Mouse (Mus musculus) limb, embryonic 13.5 days (tissue): ENCODE measurements around the gene Arhgef25. TPM values are rescaled to one million over a fixed set of nuclear protein-coding genes. Genes with fewer than 3 reads are reported as not detected.

Experiments used
- ATAC-seq: fragments of 200-750 bp; cut with Nextera tagmentation; 2 replicates; pipeline ENCODE4 v1.8.0; 2017; ENCODE audit warnings: low read depth, moderate number of reproducible peaks, moderate TSS enrichment; ENCODE audit not compliant: low FRiP score
- H3K27ac ChIP-seq: fragments of 300-500 bp; sonication (generic); 2 replicates; pipeline ENCODE4 v1.5.1; 2015; ENCODE audit warnings: inconsistent platforms, mild to moderate bottlenecking, moderate library complexity
- H3K27me3 ChIP-seq: fragments of 300-500 bp; sonication (generic); 2 replicates; pipeline ENCODE4 v1.6.1; 2015; ENCODE audit warnings: mild to moderate bottlenecking, inconsistent platforms
- H3K36me3 ChIP-seq: fragments of 300-500 bp; sonication (generic); 2 replicates; pipeline ENCODE4 v1.6.1; 2015; ENCODE audit warnings: inconsistent platforms, mild to moderate bottlenecking, moderate library complexity
- H3K4me1 ChIP-seq: fragments of 300-500 bp; sonication (generic); 2 replicates; pipeline ENCODE4 v1.6.1; 2015; ENCODE audit warnings: inconsistent platforms
- H3K4me2 ChIP-seq: fragments of 300-500 bp; sonication (generic); replicated peaks from 2 replicates; pipeline ENCODE4 v1.6.1; 2015; ENCODE audit warnings: inconsistent platforms, mild to moderate bottlenecking, moderate library complexity
- H3K4me3 ChIP-seq: fragments of 300-500 bp; sonication (generic); 2 replicates; pipeline ENCODE4 v1.5.1; 2015; ENCODE audit warnings: moderate library complexity, mild to moderate bottlenecking, inconsistent platforms
- H3K9ac ChIP-seq: fragments of 300-500 bp; sonication (generic); 2 replicates; pipeline ENCODE4 v1.6.1; 2015; ENCODE audit warnings: mild to moderate bottlenecking, inconsistent platforms
- H3K9me3 ChIP-seq: fragments of 300-500 bp; sonication (generic); 2 replicates; pipeline ENCODE4 v1.6.1; 2016; ENCODE audit warnings: inconsistent platforms
- WGBS: fragments of 180-500 bp; shearing (Covaris S2); methylation state at CpG from one replicate; pipeline ENCODE4 v1.1.7; 2015; 5-methylcytosine and 5-hydroxymethylcytosine counted together
- polyA plus RNA-seq: library from polyadenylated mRNA; unstranded; fragments of >200 nt; fragmentation: Nextera tagmentation; extraction: Ambion mirVana; gene quantifications from 2 replicates; pipeline ENCODE4 v1.2.1, GENCODE M21; 2015

The Arhgef25 gene
- polyA plus RNA-seq, 1 experiment from 2014 or later = 111 TPM

DNA sequence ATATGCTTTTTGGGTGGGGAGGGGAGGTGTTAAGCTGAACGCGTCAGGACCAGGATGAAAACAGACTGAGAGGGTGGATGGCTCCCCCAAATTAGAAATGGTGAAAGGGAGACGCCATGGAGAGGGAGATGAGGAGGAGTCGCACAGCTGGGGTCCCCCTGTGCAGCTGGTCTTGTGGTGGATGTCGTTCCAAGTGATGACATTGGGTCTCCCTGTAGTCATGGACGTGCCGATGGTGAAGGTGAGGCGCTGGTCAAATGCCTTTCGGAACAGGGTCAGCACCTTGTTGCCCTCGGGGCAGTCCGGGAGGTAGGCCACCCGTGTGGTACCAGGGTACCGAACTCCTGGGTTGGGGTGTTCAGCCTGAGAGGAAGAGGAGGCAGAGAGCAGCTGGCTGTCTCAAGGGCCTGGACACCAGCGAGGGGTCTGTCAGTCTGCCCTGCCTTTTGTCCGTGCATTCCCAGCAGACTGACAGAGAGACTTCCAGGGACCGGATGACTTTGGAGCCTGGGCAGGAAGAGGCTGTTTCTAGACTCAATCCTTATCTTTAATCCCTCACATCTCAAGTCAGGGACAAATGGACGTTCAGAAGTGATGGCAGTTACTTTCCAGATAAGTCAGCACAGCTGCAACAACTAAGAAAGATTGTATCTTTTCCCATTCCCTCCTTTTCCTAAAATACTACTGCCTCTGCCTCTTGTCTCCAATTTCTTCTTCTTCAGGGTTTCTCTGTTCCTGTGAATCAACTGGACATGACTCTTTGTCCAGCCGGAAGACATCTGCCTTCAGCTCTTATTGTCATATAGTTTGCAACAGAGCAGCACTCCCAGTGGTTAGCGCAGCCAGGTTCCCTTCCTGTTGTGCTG lies 1.5 kb upstream of the Arhgef25 start:
- Histone ChIP-seq H3K27me3 (no peaks in the 10 kb centered on the region), H3K4me3 (no peak overlapping the region; the same call in 1 of the 2 replicates), H3K9me3 (no peaks in the 10 kb centered on the region), H3K4me1 (peaks cover 52% of the 10 kb centered on the region), H3K36me3 (peaks cover 37% of the 10 kb centered on the region), H3K4me2 (no peak overlapping the region), H3K9ac (no peak overlapping the region), H3K27ac (peak overlapping the region; percentile 95; the same call in 1 of the 2 replicates)
- 82% methylated on average over 19 of the region's 19 CpGs for WGBS
- no peak for ATAC-seq

DNA sequence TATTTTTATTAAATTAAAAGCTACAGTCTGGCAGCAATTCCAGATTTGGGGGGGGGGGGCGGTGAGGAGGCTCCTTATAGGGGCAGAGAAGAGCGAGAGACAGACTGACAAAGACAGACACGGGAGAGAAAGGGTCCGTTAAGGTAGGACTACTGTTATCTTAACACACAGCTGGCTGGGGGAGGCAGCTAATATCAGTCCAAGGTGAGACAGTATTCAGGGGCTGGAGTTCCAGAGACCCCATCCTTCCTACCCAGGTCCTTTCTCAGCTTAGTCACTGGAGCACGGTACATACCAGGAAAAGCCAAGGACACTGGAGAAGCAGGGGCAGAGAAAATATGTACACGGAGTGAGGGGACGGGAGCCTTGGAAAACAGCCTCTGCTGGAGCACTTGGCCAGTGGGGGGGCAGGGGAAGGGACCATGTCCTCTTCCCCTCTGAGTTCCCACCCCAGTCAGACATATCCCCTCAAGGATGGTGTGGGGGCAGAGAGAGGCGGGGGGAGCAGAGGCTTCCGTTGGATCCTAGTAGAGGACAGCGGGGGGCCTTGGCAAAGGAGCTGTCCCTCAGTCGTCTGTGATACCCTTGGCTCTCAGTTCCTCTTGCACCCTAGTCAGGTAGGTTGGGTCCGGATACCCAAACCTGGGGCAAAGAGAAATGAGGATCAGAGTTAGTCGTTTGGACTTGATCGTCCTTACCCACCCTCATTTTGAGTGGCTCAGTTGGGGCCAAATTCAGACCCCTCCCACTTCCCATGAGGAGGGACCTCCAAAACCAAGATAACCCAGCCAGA lies 711 bp upstream of the Arhgef25 start:
- Histone ChIP-seq H3K27ac (peak overlapping the region; percentile 95), H3K27me3 (0 out of 2 replicates have a peak, but pooled peaks cover 2% of the 10 kb centered on the region), H3K4me1 (peaks cover 49% of the 10 kb centered on the region), H3K36me3 (peaks cover 45% of the 10 kb centered on the region), H3K9me3 (no peaks in the 10 kb centered on the region), H3K4me3 (peak overlapping the region; percentile 71), H3K4me2 (peak overlapping the region; percentile 96), H3K9ac (peak overlapping the region; percentile 90)
- 41% methylated on average over 14 of the region's 14 CpGs for WGBS
- ATAC-seq = no peak

DNA sequence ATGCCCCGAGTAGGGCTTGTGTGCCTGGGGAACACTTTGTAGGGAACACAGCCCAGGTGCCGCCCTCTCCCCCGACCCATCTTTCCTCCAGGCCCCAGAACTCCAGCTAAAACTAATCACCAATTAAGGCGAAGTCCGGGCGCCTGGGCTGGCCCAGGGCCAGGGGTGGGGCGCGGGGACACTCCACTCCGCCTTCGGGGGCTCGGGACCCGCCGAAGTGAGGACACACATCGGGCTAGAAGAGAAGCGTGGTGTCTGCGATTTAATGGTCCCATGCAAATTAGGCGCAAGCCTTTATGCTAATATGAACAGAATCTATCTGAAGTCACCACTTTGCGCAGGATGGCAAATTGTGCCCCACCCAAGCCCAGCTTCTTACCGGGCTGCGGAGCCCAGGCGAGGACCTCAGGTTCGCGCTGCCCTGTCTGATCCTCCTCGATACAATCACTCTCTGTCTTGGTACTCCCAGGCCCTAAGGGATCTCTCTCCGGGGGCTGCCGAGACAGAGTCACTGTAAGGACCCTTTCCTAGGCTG lies 700 bp downstream of the Arhgef25 start:
- no peak for ATAC-seq
- Histone ChIP-seq H3K4me1 (peaks cover 47% of the 10 kb centered on the region), H3K36me3 (peaks cover 60% of the 10 kb centered on the region)

GRCm38 (mm10) chr10:127188465-127189115 lies 1.3 kb downstream of the Arhgef25 start:
- Histone ChIP-seq H3K4me3 (peak overlapping the region; percentile 71), H3K36me3 (peaks cover 65% of the 10 kb centered on the region), H3K27ac (peak overlapping the region; percentile 95), H3K9ac (peak overlapping the region; percentile 90), H3K9me3 (no peaks in the 10 kb centered on the region), H3K27me3 (0 out of 2 replicates have a peak, but pooled peaks cover 6% of the 10 kb centered on the region), H3K4me2 (peak overlapping the region; percentile 96), H3K4me1 (peaks cover 51% of the 10 kb centered on the region)
- under 1% methylated on average over 43 of the region's 46 CpGs for WGBS
- peak; percentile 86 for ATAC-seq

More for the DNA sequence above, 700 bp downstream of the Arhgef25 start:
- H3K9me3 ChIP-seq = no peaks in the 10 kb centered on the region
- peak overlapping the region; percentile 95 for H3K27ac ChIP-seq
- H3K27me3 ChIP-seq = 0 out of 2 replicates have a peak, but pooled peaks cover 6% of the 10 kb centered on the region
- H3K4me3 ChIP-seq = peak overlapping the region; percentile 71
- under 1% methylated on average over 26 of the region's 26 CpGs for WGBS
- H3K4me2 ChIP-seq = peak overlapping the region; percentile 96
- H3K9ac ChIP-seq = peak overlapping the region; percentile 90

GRCm38 (mm10) chr10:127188079-127188453 lies 1.8 kb downstream of the Arhgef25 start:
- H3K9me3 ChIP-seq = no peaks in the 10 kb centered on the region
- 0 out of 2 replicates have a peak, but pooled peaks cover 9% of the 10 kb centered on the region for H3K27me3 ChIP-seq
- WGBS = 1% methylated on average over 17 of the region's 21 CpGs
- no peak for ATAC-seq
- H3K27ac ChIP-seq = peak overlapping the region; percentile 95
- H3K9ac ChIP-seq = peak overlapping the region; percentile 90
- H3K4me1 ChIP-seq = peaks cover 47% of the 10 kb centered on the region
- H3K36me3 ChIP-seq = peaks cover 65% of the 10 kb centered on the region
- peak overlapping the region; percentile 96 for H3K4me2 ChIP-seq
- H3K4me3 ChIP-seq = peak overlapping the region; percentile 71

DNA sequence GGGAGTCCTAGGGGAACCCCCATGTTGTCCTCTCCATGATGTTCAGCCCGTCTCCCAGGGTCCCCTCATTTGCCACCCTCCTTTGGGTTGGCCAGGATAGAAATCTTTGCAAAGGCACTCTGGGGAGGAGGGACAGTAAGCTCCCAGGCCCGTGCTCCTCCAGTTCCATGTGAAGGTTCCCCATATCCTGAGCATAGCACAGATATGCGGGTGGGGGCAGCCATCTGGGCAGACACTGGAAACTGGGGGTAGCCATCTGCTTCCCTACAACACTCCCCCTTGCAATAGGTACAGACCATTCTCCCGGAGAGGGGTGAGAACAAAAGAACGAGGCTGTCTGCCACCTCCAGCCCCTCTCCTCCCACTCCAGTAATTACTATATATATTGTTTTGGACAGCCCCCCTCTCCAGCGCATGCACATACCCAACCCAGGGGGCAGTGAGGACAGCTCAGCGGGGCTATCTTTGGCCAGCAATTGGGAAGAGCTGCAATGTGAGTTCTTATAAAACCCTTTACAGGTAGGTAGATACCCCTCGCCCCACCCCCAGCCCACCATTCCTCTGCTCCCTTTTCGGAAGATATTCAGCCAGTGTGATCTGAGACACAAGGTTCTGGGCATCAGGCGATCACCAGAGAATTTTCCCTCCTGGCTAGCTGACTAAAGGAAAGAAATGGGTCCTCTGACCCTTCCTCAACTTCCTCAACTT lies 2.4 kb downstream of the Arhgef25 start:
- WGBS = 40% methylated on average over 10 of the region's 10 CpGs
- peaks cover 65% of the 10 kb centered on the region for H3K36me3 ChIP-seq
- peak overlapping the region; percentile 71 for H3K4me3 ChIP-seq
- no peak for ATAC-seq
- no peaks in the 10 kb centered on the region for H3K9me3 ChIP-seq
- H3K4me1 ChIP-seq = peaks cover 43% of the 10 kb centered on the region
- peaks cover 10% of the 10 kb centered on the region; the same call in 1 of the 2 replicates for H3K27me3 ChIP-seq
- peak overlapping the region; percentile 90 for H3K9ac ChIP-seq
- peak overlapping the region; percentile 96 for H3K4me2 ChIP-seq
- H3K27ac ChIP-seq = peak overlapping the region; percentile 95; the same call in 1 of the 2 replicates

DNA sequence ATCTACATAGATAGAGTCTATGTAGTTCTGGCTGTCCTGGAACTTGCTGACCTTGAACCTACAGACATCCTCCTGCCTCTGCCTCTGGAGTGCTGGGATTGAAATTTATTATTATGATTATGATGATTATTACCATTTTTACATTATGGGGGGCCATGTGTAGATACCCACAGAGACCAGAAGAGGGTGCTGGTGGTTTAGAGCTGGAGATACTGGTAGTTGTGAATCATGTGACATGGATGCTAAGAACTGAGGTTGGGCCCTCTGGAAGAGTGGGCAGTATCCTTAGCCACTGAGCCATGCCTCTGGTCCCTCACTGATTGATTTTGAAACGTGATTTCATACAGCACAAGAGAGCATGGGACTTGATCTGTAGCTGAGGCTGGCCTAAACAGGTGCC lies 3.4 kb downstream of the Arhgef25 start:
- Histone ChIP-seq H3K27ac (no peak overlapping the region), H3K4me3 (no peak overlapping the region), H3K9me3 (no peaks in the 10 kb centered on the region), H3K27me3 (peaks cover 21% of the 10 kb centered on the region), H3K36me3 (peaks cover 66% of the 10 kb centered on the region), H3K4me2 (no peak overlapping the region), H3K9ac (no peak overlapping the region), H3K4me1 (peaks cover 40% of the 10 kb centered on the region)
- 92% methylated on average over 1 of the region's 1 CpGs for WGBS
- no peak for ATAC-seq

GRCm38 (mm10) chr10:127185506-127185905 lies 4.4 kb downstream of the Arhgef25 start:
- no peak for ATAC-seq
- Histone ChIP-seq H3K9ac (no peak overlapping the region), H3K36me3 (peaks cover 56% of the 10 kb centered on the region), H3K4me1 (peaks cover 31% of the 10 kb centered on the region), H3K27ac (no peak overlapping the region), H3K4me3 (no peak overlapping the region), H3K9me3 (no peaks in the 10 kb centered on the region), H3K27me3 (peaks cover 30% of the 10 kb centered on the region), H3K4me2 (no peak overlapping the region)
- WGBS = 85% methylated on average over 15 of the region's 15 CpGs

- Histone ChIP-seq H3K27ac (no peak overlapping the region), H3K36me3 (peaks cover 56% of the 10 kb centered on the region)
- 69% methylated on average over 9 of the region's 9 CpGs for WGBS
These were observed 4.8 kb downstream of the Arhgef25 start for GRCm38 (mm10) chr10:127185101-127185500.

GRCm38 (mm10) chr10:127183759-127184158 lies 6.1 kb downstream of the Arhgef25 start:
- no peak for ATAC-seq
- H3K9me3 ChIP-seq = no peaks in the 10 kb centered on the region
- 13% methylated on average over 20 of the region's 20 CpGs for WGBS
- peak overlapping the region; percentile 40 for H3K9ac ChIP-seq
- peaks cover 34% of the 10 kb centered on the region for H3K4me1 ChIP-seq
- H3K36me3 ChIP-seq = peaks cover 56% of the 10 kb centered on the region
- no peak overlapping the region; the same call in 1 of the 2 replicates for H3K4me3 ChIP-seq
- H3K4me2 ChIP-seq = peak overlapping the region; percentile 45
- no peak overlapping the region for H3K27ac ChIP-seq
- H3K27me3 ChIP-seq = peaks cover 48% of the 10 kb centered on the region

More at GRCm38 (mm10) chr10:127185101-127185500, 4.8 kb downstream of the Arhgef25 start:
- Histone ChIP-seq H3K9me3 (no peaks in the 10 kb centered on the region), H3K4me3 (no peak overlapping the region), H3K4me1 (peaks cover 31% of the 10 kb centered on the region), H3K9ac (no peak overlapping the region), H3K4me2 (no peak overlapping the region), H3K27me3 (peaks cover 34% of the 10 kb centered on the region)
- ATAC-seq = no peak

- peaks cover 59% of the 10 kb centered on the region for H3K27me3 ChIP-seq
- no peak overlapping the region for H3K4me2 ChIP-seq
- peaks cover 56% of the 10 kb centered on the region for H3K36me3 ChIP-seq
- no peak overlapping the region for H3K4me3 ChIP-seq
- no peak overlapping the region for H3K27ac ChIP-seq
- no peak for ATAC-seq
- H3K9ac ChIP-seq = no peak overlapping the region
- 89% methylated on average over 4 of the region's 4 CpGs for WGBS
- H3K4me1 ChIP-seq = peaks cover 36% of the 10 kb centered on the region
- no peaks in the 10 kb centered on the region for H3K9me3 ChIP-seq
These were observed 7.3 kb downstream of the Arhgef25 start for GRCm38 (mm10) chr10:127182624-127183023.
